In the genomic region with DNA sequence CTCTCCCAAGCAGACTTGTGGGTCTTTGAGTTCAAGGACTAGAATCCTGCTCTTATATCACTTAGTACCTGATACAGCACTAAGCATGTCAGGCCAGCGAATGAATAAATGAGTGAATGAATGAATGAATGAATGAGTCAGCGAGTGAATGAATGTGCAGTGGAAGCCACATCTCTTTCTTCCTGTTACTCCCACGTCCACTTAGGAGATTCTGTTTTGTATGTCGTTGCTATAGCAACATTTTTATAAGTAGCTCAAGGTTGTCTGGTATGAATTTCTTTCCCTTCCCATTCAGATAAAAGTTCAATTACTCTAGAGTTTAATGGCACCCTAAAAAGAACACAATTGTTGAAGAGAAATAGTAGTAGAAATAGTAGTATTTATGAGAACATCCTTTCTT, we compare ENCODE assay signal across 19 mouse cellular contexts. TPM values are rescaled to one million over a fixed set of nuclear protein-coding genes. Genes with fewer than 3 reads are reported as not detected.
DNase-seq lines count a peak whose midpoint lies in the region; ATAC-seq and TF ChIP-seq lines count a peak whose summit lies in the region.
"Had no signal": no experiment of that assay in that cellular context is flagged by ENCODE, and none has a peak within 500 bp of the region (broad histone marks: within the 10 kb centered on the region; RNA-seq: fewer than 3 reads in every experiment).

No protein-coding gene starts in this region.

- TF ChIP-seq CTCF in intestine, postnatal 0 days (IDR thresholded peaks at IDR 0.05; ENCODE audit: low read depth), result no peak

- H3K4me3 ChIP-seq in intestine, postnatal 0 days (ENCODE audit: low read depth, low read length), result no peak overlapping the region
- H3K4me3 ChIP-seq: embryonic facial prominence, embryonic 13.5 days; embryonic facial prominence, embryonic 15.5 days; erythroblast, embryonic 14.5 days; forebrain, embryonic 10.5 days; forebrain, embryonic 12.5 days; forebrain, embryonic 15.5 days had no signal

- ATAC-seq in frontal cortex, adult (ENCODE audit: low TSS enrichment), result peak; percentile 89
- no peak for ATAC-seq in intestine, postnatal 0 days
- ATAC-seq: forebrain, embryonic 15.5 days had no signal

- no peaks in the 10 kb centered on the region for H3K9me3 ChIP-seq in intestine, postnatal 0 days (ENCODE audit: control insufficient read depth)
- H3K9me3 ChIP-seq: embryonic facial prominence, embryonic 13.5 days; embryonic facial prominence, embryonic 15.5 days; forebrain, embryonic 10.5 days; forebrain, embryonic 12.5 days; forebrain, embryonic 15.5 days had no signal

- H3K4me1 ChIP-seq in intestine, postnatal 0 days (replicated peaks; ENCODE audit: control insufficient read depth, insufficient read depth, low read length), result no peaks in the 10 kb centered on the region
- H3K4me1 ChIP-seq: embryonic facial prominence, embryonic 13.5 days; embryonic facial prominence, embryonic 15.5 days; forebrain, embryonic 10.5 days; forebrain, embryonic 12.5 days; forebrain, embryonic 15.5 days had no signal

- DNase-seq in frontal cortex, postnatal 36 days (ENCODE audit: low spot score in 2 of 2), result no peak
- peak; percentile 49 for DNase-seq in brain, adult 2 months (ENCODE audit: low read depth, low spot score)
- peak; percentile 60 for DNase-seq in telencephalon, adult 2 months (ENCODE audit: low read depth, low spot score)
- DNase-seq: adrenal gland, adult 2 months; adrenal gland, postnatal 25 days; cerebellum, adult 11-12 months; cerebellum, adult 2 months; cerebellum, adult 9-10 months; cerebellum, postnatal 10 days; cerebellum, postnatal 25 days; embryo, embryonic 11 days had no signal

- no peaks in the 10 kb centered on the region for H3K36me3 ChIP-seq in intestine, postnatal 0 days (ENCODE audit: control insufficient read depth, insufficient read depth)
- H3K36me3 ChIP-seq: embryonic facial prominence, embryonic 13.5 days; embryonic facial prominence, embryonic 15.5 days; forebrain, embryonic 10.5 days; forebrain, embryonic 12.5 days; forebrain, embryonic 15.5 days had no signal

- no peaks in the 10 kb centered on the region for H3K27me3 ChIP-seq in intestine, postnatal 0 days (replicated peaks; ENCODE audit: control insufficient read depth, insufficient read depth, low read length)
- H3K27me3 ChIP-seq: embryonic facial prominence, embryonic 13.5 days; embryonic facial prominence, embryonic 15.5 days; forebrain, embryonic 12.5 days; forebrain, embryonic 15.5 days had no signal

- no peak overlapping the region for H3K27ac ChIP-seq in intestine, postnatal 0 days (ENCODE audit: low read depth, low read length)
- H3K27ac ChIP-seq: embryonic facial prominence, embryonic 13.5 days; embryonic facial prominence, embryonic 15.5 days; forebrain, embryonic 10.5 days; forebrain, embryonic 12.5 days; forebrain, embryonic 15.5 days had no signal

- H3K4me2 ChIP-seq in intestine, postnatal 0 days (replicated peaks; ENCODE audit: low read depth), result no peak overlapping the region
- H3K4me2 ChIP-seq: embryonic facial prominence, embryonic 13.5 days; embryonic facial prominence, embryonic 15.5 days; forebrain, embryonic 12.5 days; forebrain, embryonic 15.5 days had no signal

- 62% methylated on average over 4 of the region's 4 CpGs for WGBS in intestine, postnatal 0 days

- H3K9ac ChIP-seq in intestine, postnatal 0 days (ENCODE audit: low read depth, low read length), result no peak overlapping the region
- H3K9ac ChIP-seq: embryonic facial prominence, embryonic 13.5 days; embryonic facial prominence, embryonic 15.5 days; forebrain, embryonic 12.5 days; forebrain, embryonic 15.5 days had no signal

RNA-seq across cellular contexts. Expression of gene Prnd, which starts 20.4 kb away (rescaled TPM):
- polyA plus RNA-seq in intestine, postnatal 0 days (2015; fragmentation: Nextera tagmentation; extraction: Ambion mirVana), result 9.8 and 12.2 TPM in 2 replicates
- polyA plus RNA-seq: erythroblast, embryonic 14.5 days had no signal

RNA-seq across cellular contexts. Expression of gene Rassf2, which starts 59.0 kb away (rescaled TPM):
- 4.4 TPM in 2 replicates for polyA plus RNA-seq in intestine, postnatal 0 days (2015; fragmentation: Nextera tagmentation; extraction: Ambion mirVana)

Comparison
In these comparisons a context has a peak if more than half of its experiments do, and no peak if none do; other contexts are left out.
1. DNase-seq: peak in brain, adult 2 months (single experiment) and telencephalon, adult 2 months (single experiment); none in frontal cortex, postnatal 36 days (0 of 2).